Mouse (Mus musculus) CD8-positive naive resting alpha-beta T cell, adult 57 days (primary cell): ENCODE results near the gene Ttc23. TPM values are rescaled to one million over a fixed set of nuclear protein-coding genes. Genes with fewer than 3 reads are reported as not detected.

Experiments used
- total RNA-seq: library from RNA; stranded (reverse); gene quantifications from one replicate; pipeline ENCODE4 v1.2.4, GENCODE M21; 2023

The Ttc23 gene
- total RNA-seq = 0.70 TPM

GRCm38 (mm10) chr7:67647277-67647676 lies at the start of gene Ttc23:
Gene Ttc23, plus strand, starts transcription at chr7:67647410.

GRCm38 (mm10) chr7:67644833-67645680 lies 2.2 kb upstream of the Ttc23 start, which contains the start of gene Lrrc28:
Gene Lrrc28, minus strand, starts transcription at chr7:67645268.

GRCm38 (mm10) chr7:67759629-67759995 lies 112.4 kb downstream of the Ttc23 start, which contains the start of gene Synm:
Gene Synm, minus strand, starts transcription at chr7:67759742.

Other genes with a start within 250 kb of the Ttc23 start
- gene Lrrc28, start 2.1 kb upstream of the Ttc23 start, total RNA-seq = 23.5 TPM
- gene Synm, start 112.3 kb downstream of the Ttc23 start, total RNA-seq = not detected